Mouse (Mus musculus) lung, adult 2 months (tissue): ENCODE data around the gene Spata13.

Experiments
- CTCF ChIP-seq: fragments of 200-500 bp; IDR thresholded peaks from 2 replicates; pipeline ENCODE4 v1.5.1; 2011; ENCODE audit warnings: mild to moderate bottlenecking, low read length, control low read depth; ENCODE audit not compliant: insufficient read depth
- POLR2A ChIP-seq: fragments of 200-500 bp; IDR thresholded peaks from 2 replicates; pipeline ENCODE4 v1.6.1; 2011; ENCODE audit warnings: low read depth, mild to moderate bottlenecking, control low read depth, low read length, borderline replicate concordance; ENCODE audit errors: extremely low read depth

- TF ChIP-seq CTCF (peak; percentile 40; the same call in 1 of the 2 replicates), POLR2A (no peak)
Measured at GRCm38 (mm10) chr14:60694215-60694997, 60.6 kb downstream of the Spata13 start.
